Mouse (Mus musculus) retina, embryonic 14.5 days (tissue): ENCODE measurements around the gene AI464131.
"Not testable (repeated sequence)": the region's sequence is repeated elsewhere in the genome, so short reads cannot be mapped to it uniquely, and the experiment has no call there.

Experiments used
- DNase-seq: peaks from one replicate; pipeline ENCODE4 v3.0.0-alpha.2; 2015; ENCODE audit warnings: low spot score

The AI464131 gene

DNA sequence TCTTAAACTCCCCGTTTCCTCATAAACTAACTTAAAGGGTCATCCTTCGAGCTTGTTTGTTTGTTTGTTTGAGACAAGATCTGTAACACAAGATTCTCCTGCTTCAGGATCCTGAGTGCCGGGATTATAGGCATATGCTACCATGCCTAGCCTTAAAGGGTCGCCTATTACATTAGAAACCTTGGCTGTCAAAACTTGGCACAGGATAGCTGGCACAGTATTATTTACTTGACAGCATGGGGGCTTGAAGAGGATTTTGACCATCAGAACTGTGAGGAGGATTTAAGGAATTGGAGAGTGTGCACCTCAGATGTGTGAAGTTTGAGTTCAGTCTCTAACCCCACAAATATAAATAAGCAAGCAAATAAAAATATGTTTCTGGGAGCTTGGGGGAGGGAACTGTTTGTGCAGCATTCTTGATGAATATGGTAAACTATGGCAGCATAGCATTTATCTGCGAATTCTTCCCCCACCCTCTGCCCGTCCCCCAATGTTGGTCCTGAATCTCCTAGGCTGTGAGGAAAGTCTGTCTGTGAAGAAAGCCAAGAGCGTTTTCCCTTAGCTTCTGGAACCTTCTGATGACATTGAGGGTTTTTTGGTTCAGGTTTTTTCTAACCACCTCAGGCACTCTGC lies 32.7 kb downstream of the AI464131 start:
- no peak for DNase-seq

GRCm38 (mm10) chr4:41469199-41469598 lies 33.7 kb downstream of the AI464131 start:
- no peak for DNase-seq

GRCm38 (mm10) chr4:41468396-41469080 lies 34.3 kb downstream of the AI464131 start:
- peak; percentile 84 for DNase-seq

- no peak for DNase-seq
Observed at GRCm38 (mm10) chr4:41465287-41465665, 37.6 kb downstream of the AI464131 start.

- peak; percentile 100 for DNase-seq
Observed at GRCm38 (mm10) chr4:41464345-41465286, 38.3 kb downstream of the AI464131 start, which contains the start of the genes Kif24 and Nudt2. Kif24 (minus strand) TSS chr4:41464887. Nudt2 (plus strand) TSS chr4:41465151.

GRCm38 (mm10) chr4:41463051-41463738 lies 39.7 kb downstream of the AI464131 start:
- not testable (repeated sequence) for DNase-seq

- DNase-seq: no peak
Observed at GRCm38 (mm10) chr4:41460690-41461089, 42.2 kb downstream of the AI464131 start.

- no peak for DNase-seq
Observed at GRCm38 (mm10) chr4:41447595-41447994, 55.3 kb downstream of the AI464131 start.
